Mouse (Mus musculus): ENCODE data around the gene Vmn1r188. TPM values are rescaled to one million over a fixed set of nuclear protein-coding genes. Genes with fewer than 3 reads are reported as not detected.
"Not testable (repeated sequence)": the region's sequence is repeated elsewhere in the genome, so short reads cannot be mapped to it uniquely, and the experiment has no call there.

Gene Vmn1r188
- not detected for total RNA-seq (2021)
- long read RNA-seq, experiment 1, result 0 reads
- long read RNA-seq, experiment 2, result 0 reads

DNA sequence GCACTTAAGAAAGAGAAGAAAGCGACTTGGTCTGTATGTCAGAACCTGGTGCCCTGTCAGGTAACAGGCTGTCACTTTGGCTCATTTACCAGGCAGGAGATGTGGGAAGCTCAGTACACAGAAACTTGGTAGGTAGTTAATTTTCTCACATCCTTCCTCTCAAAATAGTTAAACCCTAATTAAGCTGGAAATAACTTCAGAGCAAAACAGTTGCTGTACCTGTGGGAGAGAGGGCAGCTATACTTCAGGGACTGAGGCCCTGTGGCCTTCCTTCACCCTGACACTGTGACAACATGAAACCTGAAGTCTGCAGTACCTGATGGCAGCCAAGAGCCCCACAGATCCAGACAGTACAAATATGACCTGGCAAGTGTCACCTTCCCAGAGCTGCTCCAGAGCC is at the start of gene Vmn1r188:
Vmn1r188 (plus strand) TSS at position 301 of the 400 bp plus-strand sequence.
- DNase-seq (ENCODE audit: low spot score in 2 of 2), result not testable (repeated sequence)

DNA sequence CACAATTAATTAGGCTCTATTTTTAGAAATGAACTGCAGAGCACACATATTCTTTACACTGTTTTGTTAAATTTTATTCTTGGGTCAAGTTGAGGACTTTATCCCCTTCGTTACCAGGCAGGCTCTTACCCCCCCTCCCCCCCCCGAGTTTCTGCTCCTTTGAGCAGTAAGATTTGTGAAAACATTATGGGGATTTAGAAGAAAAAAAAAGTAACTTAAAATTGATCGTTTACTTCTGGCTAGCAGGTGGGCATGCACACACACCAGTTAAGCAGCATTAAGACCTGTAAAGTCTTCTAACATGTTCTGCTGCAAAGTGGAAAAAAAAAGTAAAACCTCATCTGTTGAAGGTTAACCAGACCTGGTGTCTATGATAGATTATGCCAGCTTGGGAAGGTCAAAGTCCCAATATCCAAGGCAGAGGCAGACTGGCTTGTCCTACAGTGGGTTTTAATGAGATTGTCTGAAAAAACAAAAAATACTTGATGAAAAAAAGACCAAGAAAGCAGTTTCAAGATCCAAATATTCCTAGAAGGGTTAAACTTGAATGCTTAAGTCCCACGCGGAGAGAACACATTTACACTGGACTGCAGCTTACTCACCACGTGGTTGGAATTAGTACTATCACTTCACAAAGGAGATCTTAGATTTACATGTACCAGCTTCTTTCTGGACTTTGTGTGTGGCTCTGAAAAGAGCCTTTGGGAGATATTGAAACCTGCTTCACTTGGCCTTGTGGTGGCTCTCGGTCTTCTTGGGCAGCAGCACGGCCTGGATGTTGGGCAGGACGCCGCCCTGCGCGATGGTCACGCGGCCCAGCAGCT is 49.6 kb upstream of the Vmn1r188 start:
- DNase-seq (ENCODE audit: low spot score in 2 of 2), result no peak

DNA sequence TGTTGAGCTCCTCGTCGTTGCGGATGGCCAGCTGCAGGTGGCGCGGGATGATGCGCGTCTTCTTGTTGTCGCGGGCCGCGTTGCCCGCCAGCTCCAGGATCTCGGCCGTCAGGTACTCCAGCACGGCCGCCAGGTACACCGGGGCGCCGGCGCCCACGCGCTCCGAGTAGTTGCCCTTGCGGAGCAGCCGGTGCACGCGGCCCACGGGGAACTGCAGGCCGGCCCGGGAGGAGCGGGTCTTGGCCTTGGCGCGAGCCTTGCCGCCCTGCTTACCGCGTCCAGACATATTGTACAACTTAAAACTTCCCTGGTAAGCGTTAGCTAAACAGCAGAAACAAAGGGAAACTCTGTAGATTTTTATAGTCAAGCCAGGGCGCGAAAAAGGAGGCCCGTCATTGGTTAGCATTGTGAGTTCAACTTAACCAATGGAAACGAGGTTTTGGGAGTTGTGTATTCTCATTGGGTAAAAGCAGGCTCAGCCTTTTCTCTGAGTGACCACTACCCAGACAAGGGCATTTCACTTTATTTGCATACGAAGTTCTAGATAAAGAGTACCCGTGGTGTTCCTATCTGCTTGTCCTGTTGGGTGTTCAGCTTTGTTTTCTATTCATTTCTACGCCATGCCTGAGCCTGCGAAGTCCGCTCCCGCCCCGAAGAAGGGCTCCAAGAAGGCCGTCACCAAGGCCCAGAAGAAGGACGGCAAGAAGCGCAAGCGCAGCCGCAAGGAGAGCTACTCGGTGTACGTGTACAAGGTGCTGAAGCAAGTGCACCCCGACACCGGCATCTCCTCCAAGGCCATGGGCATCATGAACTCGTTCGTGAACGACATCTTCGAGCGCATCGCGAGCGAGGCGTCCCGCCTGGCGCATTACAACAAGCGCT is 48.7 kb upstream of the Vmn1r188 start, which contains the start of the genes Hist1h2ah and Hist1h2bk:
Hist1h2ah (minus strand) TSS at position 302 of the 882 bp plus-strand sequence.
Hist1h2bk (plus strand) TSS at position 604 of the 882 bp plus-strand sequence.
- peak; percentile 36 to 69 for DNase-seq (ENCODE audit: low spot score in 2 of 2)

DNA sequence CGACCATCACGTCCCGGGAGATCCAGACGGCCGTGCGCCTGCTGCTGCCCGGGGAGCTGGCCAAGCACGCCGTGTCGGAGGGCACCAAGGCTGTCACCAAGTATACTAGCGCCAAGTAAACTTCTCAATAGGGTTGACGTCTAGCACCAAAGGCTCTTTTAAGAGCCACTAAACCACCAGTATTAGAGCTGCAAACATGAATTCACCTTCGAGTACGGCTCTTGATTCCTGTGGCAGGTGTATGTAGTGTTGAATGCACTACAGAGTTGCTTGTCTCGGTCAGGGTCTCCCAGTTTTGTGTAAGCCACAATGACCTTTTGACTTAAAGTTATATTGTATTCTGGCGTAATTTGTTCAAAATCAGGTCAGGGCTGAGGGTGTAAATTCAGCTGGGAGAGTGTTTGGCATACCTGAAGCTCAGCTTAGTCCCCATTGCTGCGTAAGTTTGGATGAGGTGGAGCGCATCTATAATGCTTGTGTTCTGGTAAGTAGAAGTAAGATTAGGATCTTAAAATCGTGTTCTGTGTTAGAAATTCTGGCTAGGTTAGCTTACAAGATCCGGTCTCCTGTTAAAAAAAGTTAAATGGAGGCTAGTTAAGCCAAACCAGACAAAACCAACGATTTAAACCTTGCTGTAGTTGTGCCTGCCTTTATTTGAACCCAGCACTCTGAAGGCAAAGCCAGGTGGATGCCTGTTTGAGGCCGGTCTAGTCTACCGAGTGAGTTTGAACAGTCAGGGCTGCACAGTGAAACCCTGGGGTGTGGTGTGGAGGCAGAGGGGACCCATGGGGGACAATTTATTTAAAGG is 47.9 kb upstream of the Vmn1r188 start:
- DNase-seq (ENCODE audit: low spot score in 2 of 2), result no peak

DNA sequence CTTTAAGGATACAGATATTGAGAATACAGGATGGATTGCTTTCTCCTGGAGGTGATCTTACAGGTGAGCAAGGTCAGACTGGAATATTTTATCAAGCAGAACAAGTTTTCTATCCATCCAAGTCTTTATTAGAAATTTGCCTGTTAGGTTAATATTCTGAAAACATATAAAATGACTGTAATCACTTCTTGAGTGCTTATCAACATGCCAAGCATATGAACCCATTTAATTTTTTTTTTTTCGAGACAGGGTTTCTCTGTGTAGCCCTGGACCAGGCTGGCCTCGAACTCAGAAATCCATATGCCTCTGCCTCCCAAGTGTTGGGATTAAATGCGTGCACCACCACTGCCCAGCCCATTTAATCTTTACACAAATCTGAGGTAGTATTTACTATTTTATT is 47.3 kb upstream of the Vmn1r188 start:
- DNase-seq (ENCODE audit: low spot score in 2 of 2), result no peak

DNA sequence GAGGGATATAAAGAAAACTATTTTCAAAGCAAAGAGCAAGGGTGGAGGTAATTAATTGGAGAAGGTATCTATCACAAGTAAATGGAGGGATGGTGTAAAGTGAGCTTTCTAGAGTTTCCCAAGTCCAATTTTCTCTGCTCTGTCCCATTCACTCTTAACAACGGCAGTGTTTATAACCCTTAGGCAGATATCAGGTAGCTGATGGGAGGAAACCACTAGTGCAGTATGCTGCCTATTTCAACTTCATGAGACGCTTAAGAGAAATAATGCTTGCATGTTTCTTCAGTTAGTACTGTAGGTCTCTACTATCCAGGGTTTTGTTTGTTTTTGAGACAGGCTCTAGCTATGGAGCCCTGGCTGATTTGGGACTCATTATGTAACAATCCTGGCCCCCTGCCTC is 46.8 kb upstream of the Vmn1r188 start:
- no peak for DNase-seq (ENCODE audit: low spot score in 2 of 2)

DNA sequence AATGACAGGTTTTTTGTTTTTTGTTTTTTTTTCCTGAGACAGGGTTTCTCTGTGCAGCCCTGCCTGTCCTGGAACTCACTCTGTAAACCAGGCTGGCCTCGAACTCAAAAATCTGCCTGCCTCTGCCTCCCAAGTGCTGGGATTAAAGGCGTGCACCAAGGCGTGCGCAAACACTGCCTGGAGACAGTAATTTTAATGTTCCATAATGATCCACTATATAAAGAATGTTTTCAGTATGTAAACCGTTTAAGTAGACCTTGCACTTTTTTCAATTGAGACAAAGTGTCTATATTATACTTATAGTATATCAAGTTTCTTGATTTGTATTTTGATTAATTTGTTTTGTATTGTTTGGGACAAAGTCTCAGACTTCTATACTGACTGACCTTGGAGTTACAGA is 44.9 kb upstream of the Vmn1r188 start:
- DNase-seq (ENCODE audit: low spot score in 2 of 2), result no peak

DNA sequence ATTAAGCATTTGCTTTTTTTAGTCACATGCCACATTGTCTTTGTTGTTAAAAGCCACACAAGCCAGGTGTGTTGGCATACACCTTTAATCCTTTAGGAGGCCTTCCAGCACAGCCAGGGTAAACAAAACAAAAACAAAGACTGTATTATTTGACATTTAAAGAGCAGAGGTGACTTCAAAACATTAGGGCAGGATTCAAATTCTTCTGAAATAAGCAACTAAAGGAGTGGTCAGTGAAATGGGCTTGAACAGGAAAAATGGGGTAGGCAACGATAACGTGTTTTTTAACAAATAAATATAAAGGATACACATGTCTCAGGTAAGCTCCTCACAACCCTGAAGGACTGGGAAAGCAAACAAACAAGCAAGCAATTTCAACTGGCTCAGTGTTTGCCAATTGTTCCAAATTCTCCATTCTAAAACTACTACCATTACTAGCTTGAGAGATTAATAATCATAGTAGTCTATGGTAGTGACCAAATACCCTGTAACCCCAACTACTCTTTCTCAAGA is 44.2 kb upstream of the Vmn1r188 start:
- no peak for DNase-seq (ENCODE audit: low spot score in 2 of 2)

DNA sequence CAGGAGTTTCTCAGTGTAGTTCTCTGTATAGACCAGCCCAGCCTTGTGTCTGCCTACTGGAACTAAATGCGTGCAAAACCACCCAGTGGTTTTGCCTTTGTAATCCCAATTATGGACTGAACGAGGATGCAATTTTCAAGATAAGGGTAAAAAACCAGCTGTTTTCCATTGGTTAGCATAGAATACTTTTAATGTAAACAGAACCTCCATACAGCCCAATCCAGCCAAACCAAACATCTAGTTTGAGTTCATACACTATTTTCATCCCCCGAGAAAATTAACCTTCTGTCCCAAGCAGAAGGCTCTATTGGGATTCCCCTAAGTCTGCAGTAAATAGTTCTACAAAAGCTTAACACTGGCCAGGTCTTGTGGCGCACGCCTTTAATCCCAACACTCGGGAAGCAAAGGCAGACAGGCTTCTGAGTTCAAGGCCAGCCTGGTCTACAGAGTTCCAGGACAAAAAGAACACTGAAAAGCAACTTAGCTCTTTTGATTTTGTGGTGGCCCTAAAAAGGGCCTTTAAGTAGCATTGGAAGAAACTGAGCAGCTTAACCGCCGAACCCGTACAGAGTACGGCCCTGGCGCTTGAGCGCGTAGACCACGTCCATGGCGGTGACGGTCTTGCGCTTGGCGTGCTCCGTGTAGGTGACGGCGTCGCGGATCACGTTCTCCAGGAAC is 43.6 kb upstream of the Vmn1r188 start:
- DNase-seq (ENCODE audit: low spot score in 2 of 2), result no peak

DNA sequence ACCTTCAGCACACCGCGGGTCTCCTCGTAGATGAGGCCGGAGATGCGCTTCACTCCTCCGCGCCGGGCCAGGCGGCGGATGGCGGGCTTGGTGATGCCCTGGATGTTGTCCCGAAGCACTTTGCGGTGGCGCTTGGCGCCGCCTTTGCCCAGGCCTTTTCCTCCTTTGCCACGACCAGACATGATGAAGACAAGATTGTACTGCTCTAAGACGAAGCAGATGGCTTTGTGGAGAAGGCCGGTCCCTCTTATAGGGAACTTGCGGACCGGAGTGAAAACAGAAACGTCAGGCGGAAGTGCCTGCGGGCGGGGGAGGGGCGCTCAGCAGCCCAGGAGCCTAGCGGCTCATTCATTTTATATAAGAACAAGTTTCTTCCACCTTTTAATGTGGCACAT is 43.1 kb upstream of the Vmn1r188 start, which contains the start of gene Hist1h4i:
Hist1h4i (minus strand) TSS at position 221 of the 395 bp plus-strand sequence.
- DNase-seq (ENCODE audit: low spot score in 2 of 2), result peak; percentile 92 to 96

DNA sequence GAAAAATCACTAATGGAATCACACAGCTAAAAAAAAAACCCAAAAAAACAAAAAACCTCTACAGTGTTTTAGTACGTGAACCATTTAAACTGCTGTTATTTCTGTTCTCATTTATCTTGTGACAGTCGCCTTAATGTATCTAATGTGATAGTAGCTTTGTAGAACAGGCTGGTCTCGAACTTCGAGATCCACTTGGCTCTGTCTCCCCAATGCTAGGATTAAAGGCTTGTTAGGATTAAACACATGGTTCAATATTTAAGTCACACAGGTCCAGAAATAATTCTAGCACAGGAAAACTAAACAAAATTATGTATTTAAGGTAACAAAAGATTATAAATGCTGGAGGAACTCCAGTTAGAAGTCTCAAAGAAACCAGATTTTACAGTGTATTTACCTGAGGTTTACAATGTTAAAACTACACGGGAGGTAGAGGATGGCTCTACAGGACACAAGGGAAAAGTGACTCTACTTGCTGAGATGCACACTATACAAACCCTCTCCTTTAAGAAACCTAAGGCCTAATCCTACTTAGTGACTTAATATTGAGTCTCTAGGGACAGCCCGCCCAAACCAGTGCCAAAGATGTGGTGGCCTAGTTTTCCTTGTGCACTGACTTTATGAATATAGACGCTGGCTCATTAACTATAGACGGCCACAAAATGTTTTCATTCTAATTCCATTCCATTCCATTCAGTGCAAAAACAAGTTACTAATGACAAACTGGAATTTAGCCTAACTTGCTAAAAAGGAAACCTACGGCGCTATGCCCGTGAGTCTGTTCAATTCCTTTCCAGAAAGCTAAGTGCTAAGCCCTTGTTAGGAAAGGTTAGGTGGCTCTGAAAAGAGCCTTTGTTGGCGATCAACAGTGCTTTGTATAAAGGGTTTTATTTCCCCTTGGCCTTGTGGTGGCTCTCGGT is 42.3 kb upstream of the Vmn1r188 start:
- no peak for DNase-seq (ENCODE audit: low spot score in 2 of 2)

DNA sequence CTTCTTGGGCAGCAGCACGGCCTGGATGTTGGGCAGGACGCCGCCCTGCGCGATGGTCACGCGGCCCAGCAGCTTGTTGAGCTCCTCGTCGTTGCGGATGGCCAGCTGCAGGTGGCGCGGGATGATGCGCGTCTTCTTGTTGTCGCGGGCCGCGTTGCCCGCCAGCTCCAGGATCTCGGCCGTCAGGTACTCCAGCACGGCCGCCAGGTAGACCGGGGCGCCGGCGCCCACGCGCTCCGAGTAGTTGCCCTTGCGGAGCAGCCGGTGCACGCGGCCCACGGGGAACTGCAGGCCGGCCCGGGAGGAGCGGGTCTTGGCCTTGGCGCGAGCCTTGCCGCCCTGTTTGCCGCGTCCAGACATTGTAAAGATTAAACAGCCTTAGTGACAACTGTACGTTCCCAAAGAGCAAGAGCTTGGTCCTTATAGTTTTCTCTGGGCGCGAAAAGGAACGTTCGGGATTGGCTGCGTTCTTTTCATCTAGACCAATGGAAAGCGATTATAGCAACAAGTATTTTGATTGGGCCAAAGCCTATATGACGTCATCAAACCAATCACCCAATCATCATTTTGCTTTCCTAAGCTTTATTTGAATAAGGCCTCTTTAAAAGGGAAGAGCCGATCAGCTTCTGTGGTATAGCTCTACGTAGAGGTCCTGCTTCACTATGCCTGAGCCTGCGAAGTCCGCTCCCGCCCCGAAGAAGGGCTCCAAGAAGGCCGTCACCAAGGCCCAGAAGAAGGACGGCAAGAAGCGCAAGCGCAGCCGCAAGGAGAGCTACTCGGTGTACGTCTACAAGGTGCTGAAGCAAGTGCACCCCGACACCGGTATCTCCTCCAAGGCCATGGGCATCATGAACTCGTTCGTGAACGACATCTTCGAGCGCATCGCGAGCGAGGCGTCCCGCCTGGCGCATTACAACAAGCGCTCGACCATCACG is 41.4 kb upstream of the Vmn1r188 start, which contains the start of the genes Hist1h2ag and Hist1h2bj:
Hist1h2ag (minus strand) TSS at position 377 of the 935 bp plus-strand sequence.
Hist1h2bj (plus strand) TSS at position 647 of the 935 bp plus-strand sequence.
- DNase-seq (ENCODE audit: low spot score in 2 of 2), result peak; percentile 53 to 73

DNA sequence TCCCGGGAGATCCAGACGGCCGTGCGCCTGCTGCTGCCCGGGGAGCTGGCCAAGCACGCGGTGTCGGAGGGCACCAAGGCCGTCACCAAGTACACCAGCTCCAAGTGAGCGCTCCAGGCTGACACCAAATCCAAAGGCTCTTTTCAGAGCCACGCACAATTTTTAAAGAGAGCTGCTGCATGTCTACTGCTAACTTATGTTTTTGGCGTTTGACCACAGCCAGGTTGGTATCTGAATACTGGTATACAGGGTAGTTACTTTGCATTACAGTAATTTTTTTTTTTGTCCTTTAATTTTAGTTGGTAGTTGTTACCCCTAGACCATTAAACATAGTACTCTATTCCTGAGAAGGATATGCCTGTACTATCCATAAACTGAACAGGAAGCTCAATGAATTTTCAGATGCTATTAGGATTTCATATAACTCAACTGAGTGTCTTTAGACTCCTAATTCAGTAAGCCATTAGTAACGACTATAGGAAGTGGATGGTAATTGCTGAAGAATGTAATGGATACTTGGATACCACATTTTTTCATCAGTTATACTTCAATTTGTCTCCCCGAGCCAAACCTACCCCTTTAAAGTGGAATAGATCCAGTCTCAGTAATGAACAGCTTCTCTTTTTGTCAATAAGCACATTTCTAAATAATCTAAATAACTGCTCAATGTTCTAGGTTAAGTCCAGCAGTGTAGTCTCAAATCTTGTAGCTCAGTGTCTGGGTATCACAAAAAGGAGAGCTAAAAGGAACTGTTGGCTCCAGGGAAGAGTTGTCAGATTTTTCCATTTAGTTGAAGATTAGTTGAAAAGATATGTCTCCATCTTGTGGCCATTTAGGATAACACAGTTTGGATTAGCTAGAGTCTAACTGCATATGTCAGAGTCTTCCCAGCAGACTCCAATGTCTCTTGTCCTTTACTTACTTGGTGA is 40.5 kb upstream of the Vmn1r188 start:
- no peak for DNase-seq (ENCODE audit: low spot score in 2 of 2)

DNA sequence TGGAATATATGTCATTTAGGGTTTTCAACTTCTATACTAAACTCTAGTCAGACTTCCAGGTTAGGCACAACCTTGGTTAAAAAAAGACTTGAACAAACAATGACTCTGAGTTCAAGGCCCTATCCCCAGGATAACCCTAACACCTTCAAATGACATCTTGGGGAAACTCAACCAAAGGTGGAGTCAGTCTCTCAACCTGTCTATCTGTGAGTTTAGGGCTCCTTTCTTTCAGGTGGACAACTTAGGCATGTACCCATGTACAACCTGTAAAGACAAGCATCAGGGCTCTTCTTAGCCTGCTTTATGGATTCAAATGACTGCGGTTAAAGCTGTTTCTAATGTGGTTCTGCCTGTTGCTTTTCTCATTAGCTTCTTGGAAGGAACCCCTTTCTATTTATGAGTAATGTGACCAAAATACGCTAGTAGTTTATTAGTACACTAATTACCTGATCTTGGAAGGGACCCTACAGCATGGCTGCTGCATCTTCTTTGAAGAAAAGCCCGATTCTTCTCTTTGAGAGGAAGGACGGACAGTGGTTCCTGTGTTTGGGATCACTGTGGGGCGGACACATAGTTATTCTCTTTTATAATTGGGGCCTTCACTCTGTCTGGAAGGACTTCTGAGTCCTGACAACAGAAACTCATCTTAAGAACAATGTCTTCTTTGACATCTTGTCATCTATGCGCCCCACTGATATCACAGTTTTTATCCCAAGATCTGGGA is 39.6 kb upstream of the Vmn1r188 start:
- DNase-seq (ENCODE audit: low spot score in 2 of 2), result no peak

DNA sequence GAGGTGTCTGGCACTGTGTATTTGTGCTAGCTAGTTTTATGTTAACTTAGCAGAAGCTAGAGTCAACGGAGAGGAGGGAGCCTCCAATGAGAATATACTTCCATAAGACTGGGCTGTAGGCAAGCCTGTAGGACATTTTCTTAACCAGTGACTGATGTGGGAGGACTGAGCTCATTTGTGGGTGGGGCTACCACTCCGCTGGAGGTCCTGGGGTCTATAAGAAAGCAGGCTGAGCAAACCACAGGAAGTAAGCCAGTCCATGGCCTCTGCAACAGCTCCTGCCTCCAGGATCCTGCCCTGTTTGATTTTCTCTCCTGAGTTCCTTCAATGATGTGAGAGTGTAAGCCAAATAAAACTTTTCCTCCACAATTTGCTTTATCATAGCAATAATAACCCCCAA is 38.9 kb upstream of the Vmn1r188 start:
- DNase-seq (ENCODE audit: low spot score in 2 of 2), result no peak

DNA sequence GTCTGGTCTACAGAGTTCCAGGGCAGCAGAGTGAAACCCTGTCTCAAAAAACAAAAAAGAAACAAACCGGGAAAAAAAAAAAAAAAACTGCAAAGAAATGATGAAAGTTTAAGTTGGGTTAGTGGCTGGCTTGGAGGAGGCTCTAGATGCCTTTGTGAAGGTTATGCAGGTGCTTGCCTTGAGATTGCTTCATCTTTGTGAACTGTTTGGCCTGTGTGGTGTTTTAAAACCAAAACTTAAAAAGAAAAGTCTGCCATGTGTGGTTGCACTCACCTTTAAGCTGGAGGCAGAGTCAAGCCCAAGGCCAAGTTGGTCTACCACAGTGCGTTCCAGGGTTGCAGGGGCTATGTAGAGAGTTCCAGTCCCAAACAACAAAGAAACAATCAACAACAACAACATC is 35.2 kb upstream of the Vmn1r188 start:
- DNase-seq (ENCODE audit: low spot score in 2 of 2), result no peak

All from adrenal gland, postnatal 4 days (tissue).